Mouse (Mus musculus): ENCODE results near the gene Atxn1.

GRCm38 (mm10) chr13:45882976-45883440 lies 81.8 kb downstream of the Atxn1 start:
- TF ChIP-seq CTCF (IDR thresholded peaks at IDR 0.05; ENCODE audit: borderline replicate concordance, insufficient read depth, low read length), result no peak
- TF ChIP-seq POLR2A (IDR thresholded peaks at IDR 0.05; ENCODE audit: low read depth, low read length), result no peak
